Mouse (Mus musculus) liver, embryonic 14.5 days (tissue): ENCODE data around the gene Fcgr4.
"Not testable (repeated sequence)": the region's sequence is repeated elsewhere in the genome, so short reads cannot be mapped to it uniquely, and the experiment has no call there.

Source experiments
- CTCF ChIP-seq: IDR thresholded peaks from 2 replicates; pipeline ENCODE4 v1.5.1; 2016; ENCODE audit warnings: antibody characterized with exemption, low read depth, control low read depth
- EP300 ChIP-seq: IDR thresholded peaks from 2 replicates; pipeline ENCODE4 v1.6.1; 2016; ENCODE audit warnings: antibody characterized with exemption, low read depth

DNA sequence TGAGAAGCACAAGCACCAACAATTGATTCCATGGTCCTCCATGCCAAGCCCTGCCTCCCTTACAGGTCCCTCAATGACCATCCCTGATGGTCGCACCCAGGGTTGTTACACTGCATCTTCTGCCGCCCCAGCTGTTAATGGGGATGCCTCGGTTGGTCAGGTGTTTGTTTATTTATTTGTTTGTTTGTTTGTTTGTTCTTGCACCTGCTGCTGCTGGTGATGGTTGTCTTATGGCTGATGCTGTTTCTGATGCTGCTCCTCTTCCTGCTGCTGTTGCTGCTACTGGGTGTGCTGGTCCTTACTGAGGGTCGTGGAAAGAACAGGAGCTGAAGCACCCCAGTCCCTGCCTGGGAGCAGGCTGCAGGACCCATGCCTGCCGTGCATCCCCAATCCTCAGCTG is 49.2 kb downstream of the Fcgr4 start:
- not testable (repeated sequence) for TF ChIP-seq CTCF, EP300
